Mouse (Mus musculus) intestine, postnatal 0 days (tissue): ENCODE measurements at regions not wholly inside any gene's neighbourhood (a gene's known extent, or its start where the extent isn't known, plus 50 kb on each side); places are given as distances from the start of the nearest gene placed in this dataset.

ENCODE experiments used
- ATAC-seq: fragments of 200-750 bp; cut with Nextera tagmentation; 2 replicates; pipeline ENCODE4 v1.8.0; 2017; ENCODE audit warnings: mild to moderate bottlenecking, moderate TSS enrichment, moderate library complexity
- H3K27ac ChIP-seq: fragments of 300-500 bp; sonication (generic); 2 replicates; pipeline ENCODE4 v1.5.1; 2014; ENCODE audit warnings: mild to moderate bottlenecking, low read depth, low read length, moderate library complexity
- H3K27me3 ChIP-seq: fragments of 300-500 bp; sonication (generic); replicated peaks from 2 replicates; pipeline ENCODE4 v1.6.1; 2014; ENCODE audit warnings: low read length, mixed read lengths; ENCODE audit not compliant: control insufficient read depth, insufficient read depth
- H3K36me3 ChIP-seq: fragments of 300-500 bp; sonication (generic); 2 replicates; pipeline ENCODE4 v1.6.1; 2014; ENCODE audit warnings: mild to moderate bottlenecking, moderate library complexity; ENCODE audit not compliant: control insufficient read depth, insufficient read depth
- H3K4me1 ChIP-seq: fragments of 300-500 bp; sonication (generic); replicated peaks from 2 replicates; pipeline ENCODE4 v1.6.1; 2014; ENCODE audit warnings: antibody characterized with exemption, low read length, mixed read lengths; ENCODE audit not compliant: control insufficient read depth, insufficient read depth
- H3K4me2 ChIP-seq: fragments of 300-500 bp; sonication (generic); replicated peaks from 2 replicates; pipeline ENCODE4 v1.6.1; 2014; ENCODE audit warnings: low read depth, mild to moderate bottlenecking, moderate library complexity
- H3K4me3 ChIP-seq: fragments of 300-500 bp; sonication (generic); 2 replicates; pipeline ENCODE4 v1.5.1; 2014; ENCODE audit warnings: low read depth, low read length
- H3K9ac ChIP-seq: fragments of 300-500 bp; sonication (generic); 2 replicates; pipeline ENCODE4 v1.6.1; 2014; ENCODE audit warnings: mild to moderate bottlenecking, low read depth, low read length
- H3K9me3 ChIP-seq: fragments of 300-500 bp; sonication (generic); 2 replicates; pipeline ENCODE4 v1.6.1; 2016; ENCODE audit warnings: mixed run types; ENCODE audit not compliant: control insufficient read depth
- CTCF ChIP-seq: sonication (generic); IDR thresholded peaks from 2 replicates; pipeline ENCODE4 v1.5.1; 2016; ENCODE audit warnings: low read depth, mild to moderate bottlenecking, control low read depth, antibody characterized with exemption, moderate library complexity
- WGBS: fragments of 180-500 bp; shearing (Covaris S2); extraction: QIAGEN DNeasy Blood & Tissue Kit; methylation state at CpG from one replicate; pipeline ENCODE4 v1.1.7; 2014; 5-methylcytosine and 5-hydroxymethylcytosine counted together

DNA sequence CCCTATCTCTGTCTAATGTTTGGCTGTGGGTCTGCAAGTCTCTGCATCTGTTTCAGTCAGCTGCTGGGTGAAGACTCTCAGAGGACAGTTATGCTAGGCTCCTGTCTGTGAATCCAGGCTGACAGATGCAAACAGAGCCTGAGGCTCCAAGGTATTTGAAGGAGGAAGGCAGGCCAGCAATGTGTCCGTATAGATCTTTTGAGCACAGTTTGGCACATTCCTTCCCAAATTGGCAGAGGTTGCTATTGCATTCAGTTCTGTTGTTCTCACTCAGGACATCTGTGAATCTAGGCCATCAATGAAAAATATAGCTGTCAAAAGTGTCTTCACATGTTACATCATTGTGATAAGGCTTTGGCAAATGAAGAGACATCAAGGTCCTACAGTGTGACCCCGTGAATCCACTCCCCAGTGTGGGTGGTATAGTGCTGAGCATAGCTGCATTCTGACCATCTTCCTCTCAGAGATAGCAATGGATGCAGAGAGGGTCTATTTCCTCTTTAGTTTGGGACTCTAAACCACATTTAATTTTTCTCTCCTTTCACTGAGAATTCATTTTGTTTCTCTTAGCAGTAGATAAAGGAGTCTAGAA, 99.9 kb downstream of the Adamts1 start:
- Histone ChIP-seq H3K27ac (no peak overlapping the region), H3K9ac (no peak overlapping the region), H3K4me2 (no peak overlapping the region), H3K36me3 (no peaks in the 10 kb centered on the region), H3K9me3 (no peaks in the 10 kb centered on the region), H3K4me3 (no peak overlapping the region), H3K27me3 (no peaks in the 10 kb centered on the region), H3K4me1 (no peaks in the 10 kb centered on the region)
- ATAC-seq, result no peak
- 82% methylated on average over 2 of the region's 2 CpGs for whole genome bisulfite sequencing
- no peak for TF ChIP-seq CTCF

GRCm38 (mm10) chr16:85699329-85699728, 103.6 kb downstream of the Adamts1 start:
- Histone ChIP-seq H3K9me3 (no peaks in the 10 kb centered on the region), H3K9ac (no peak overlapping the region), H3K27me3 (no peaks in the 10 kb centered on the region), H3K36me3 (no peaks in the 10 kb centered on the region), H3K4me2 (no peak overlapping the region), H3K27ac (no peak overlapping the region), H3K4me3 (no peak overlapping the region), H3K4me1 (no peaks in the 10 kb centered on the region)
- 58% methylated on average over 4 of the region's 4 CpGs for WGBS
- TF ChIP-seq CTCF, result no peak
- ATAC-seq, result no peak

DNA sequence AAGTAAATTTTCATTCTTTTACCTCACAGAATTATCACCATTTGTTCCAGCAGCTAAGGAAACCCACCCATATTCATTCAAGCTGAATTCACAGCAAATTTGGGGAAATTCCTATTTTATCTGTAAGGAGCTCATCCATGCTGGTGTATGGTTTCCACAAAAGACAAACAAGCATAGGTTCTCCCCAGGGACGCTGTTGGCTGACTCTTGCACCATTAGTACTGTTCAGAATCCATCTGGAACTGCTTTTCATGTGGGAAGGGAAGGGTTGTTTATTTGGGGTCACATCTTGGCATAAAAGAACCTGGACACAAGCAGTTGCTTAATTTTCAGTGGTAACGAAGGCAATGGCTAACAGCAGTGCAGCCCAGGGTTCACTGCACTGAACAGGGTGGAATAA, 120.2 kb downstream of the Adamts1 start:
- Histone ChIP-seq H3K4me1 (no peaks in the 10 kb centered on the region), H3K36me3 (no peaks in the 10 kb centered on the region), H3K27ac (no peak overlapping the region), H3K4me2 (no peak overlapping the region), H3K27me3 (no peaks in the 10 kb centered on the region), H3K9me3 (no peaks in the 10 kb centered on the region), H3K4me3 (no peak overlapping the region), H3K9ac (no peak overlapping the region)
- 75% methylated on average over 2 of the region's 2 CpGs for whole genome bisulfite sequencing
- no peak for TF ChIP-seq CTCF
- ATAC-seq, result no peak

DNA sequence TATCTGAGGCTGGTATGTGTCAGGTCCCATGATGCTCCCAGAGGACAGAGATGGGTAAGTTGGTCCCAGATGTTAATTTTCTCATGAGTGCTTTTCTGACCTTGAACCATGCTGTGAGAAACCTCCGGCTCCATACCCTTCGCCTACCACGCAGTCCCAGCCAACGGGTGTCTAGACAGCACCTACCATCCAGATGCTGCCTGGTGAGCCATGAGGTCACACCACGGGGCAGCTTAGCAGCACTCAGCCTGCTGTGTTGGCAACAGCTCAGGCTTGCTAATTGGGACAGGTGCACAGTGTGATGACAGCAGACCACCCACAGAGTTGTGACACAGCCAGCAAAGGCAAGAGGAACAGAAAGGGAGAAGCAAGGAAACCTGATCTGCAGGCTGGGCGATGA, 122.6 kb downstream of the Adamts1 start:
- H3K4me1 ChIP-seq, result no peaks in the 10 kb centered on the region
- no peaks in the 10 kb centered on the region for H3K27me3 ChIP-seq
- ATAC-seq, result no peak
- 43% methylated on average over 6 of the region's 6 CpGs for WGBS
- H3K4me2 ChIP-seq, result no peak overlapping the region
- H3K27ac ChIP-seq, result no peak overlapping the region
- no peaks in the 10 kb centered on the region for H3K36me3 ChIP-seq
- H3K4me3 ChIP-seq, result no peak overlapping the region
- no peak for TF ChIP-seq CTCF
- no peak overlapping the region for H3K9ac ChIP-seq
- H3K9me3 ChIP-seq, result no peaks in the 10 kb centered on the region

- no peak overlapping the region for H3K9ac ChIP-seq
- no peaks in the 10 kb centered on the region for H3K36me3 ChIP-seq
- no peak overlapping the region for H3K4me3 ChIP-seq
- no peak overlapping the region for H3K27ac ChIP-seq
- no peak overlapping the region for H3K4me2 ChIP-seq
- no peaks in the 10 kb centered on the region for H3K9me3 ChIP-seq
- no peak for ATAC-seq
- H3K27me3 ChIP-seq, result no peaks in the 10 kb centered on the region
- no peaks in the 10 kb centered on the region for H3K4me1 ChIP-seq
- TF ChIP-seq CTCF, result no peak
- 47% methylated on average over 1 of the region's 1 CpGs for WGBS
These were observed 124.1 kb downstream of the Adamts1 start for GRCm38 (mm10) chr16:85678781-85679180.

GRCm38 (mm10) chr16:85678228-85678627, 124.7 kb downstream of the Adamts1 start:
- H3K9ac ChIP-seq, result no peak overlapping the region
- TF ChIP-seq CTCF, result peak; percentile 71
- no peak overlapping the region for H3K27ac ChIP-seq
- no peaks in the 10 kb centered on the region for H3K36me3 ChIP-seq
- ATAC-seq, result no peak
- no peaks in the 10 kb centered on the region for H3K4me1 ChIP-seq
- H3K9me3 ChIP-seq, result no peaks in the 10 kb centered on the region
- no peak overlapping the region for H3K4me2 ChIP-seq
- no peaks in the 10 kb centered on the region for H3K27me3 ChIP-seq
- no peak overlapping the region for H3K4me3 ChIP-seq

GRCm38 (mm10) chr16:85677027-85677426, 123.8 kb upstream of the Cyyr1 start:
- ATAC-seq, result no peak
- TF ChIP-seq CTCF, result peak; percentile 79

More at GRCm38 (mm10) chr16:85677027-85677426, 123.8 kb upstream of the Cyyr1 start:
- H3K9me3 ChIP-seq, result no peaks in the 10 kb centered on the region
- no peak overlapping the region for H3K9ac ChIP-seq
- H3K27me3 ChIP-seq, result no peaks in the 10 kb centered on the region
- no peak overlapping the region for H3K4me3 ChIP-seq
- no peak overlapping the region for H3K4me2 ChIP-seq
- 25% methylated on average over 9 of the region's 9 CpGs for WGBS
- no peaks in the 10 kb centered on the region for H3K36me3 ChIP-seq
- no peaks in the 10 kb centered on the region for H3K4me1 ChIP-seq
- no peak overlapping the region for H3K27ac ChIP-seq
